Mouse (Mus musculus): ENCODE results near the gene Filip1l. TPM values are rescaled to one million over a fixed set of nuclear protein-coding genes. Genes with fewer than 3 reads are reported as not detected.

Gene Filip1l
- total RNA-seq, 2 experiments from 2014 or later, result 3.2 to 4.6 TPM

GRCm38 (mm10) chr16:57353166-57353721 lies 351 bp downstream of the Filip1l start:
- no peak for DNase-seq (ENCODE audit: low spot score in 2 of 2)

GRCm38 (mm10) chr16:57353932-57354331 lies 1.0 kb downstream of the Filip1l start:
- DNase-seq (ENCODE audit: low spot score in 2 of 2), result no peak

- DNase-seq (ENCODE audit: low spot score in 2 of 2), result no peak
These were observed 3.6 kb downstream of the Filip1l start for GRCm38 (mm10) chr16:57356454-57356853.

GRCm38 (mm10) chr16:57357011-57357410 lies 4.1 kb downstream of the Filip1l start:
- no peak for DNase-seq (ENCODE audit: low spot score in 2 of 2)

- DNase-seq (ENCODE audit: low spot score in 2 of 2), result peak in 1 of 2 experiments; percentile 24
These were observed 6.4 kb downstream of the Filip1l start for GRCm38 (mm10) chr16:57359251-57359650.

- no peak for DNase-seq (ENCODE audit: low spot score in 2 of 2)
These were observed 7.9 kb downstream of the Filip1l start for GRCm38 (mm10) chr16:57360785-57361184.

GRCm38 (mm10) chr16:57362679-57363401 lies 9.9 kb downstream of the Filip1l start:
- peak; percentile 27 to 59 for DNase-seq (ENCODE audit: low spot score in 2 of 2)

GRCm38 (mm10) chr16:57364498-57364897 lies 11.6 kb downstream of the Filip1l start:
- DNase-seq (ENCODE audit: low spot score in 2 of 2), result no peak

- no peak for DNase-seq (ENCODE audit: low spot score in 2 of 2)
These were observed 13.2 kb downstream of the Filip1l start for GRCm38 (mm10) chr16:57366141-57366540.

GRCm38 (mm10) chr16:57366941-57367694 lies 14.2 kb downstream of the Filip1l start:
- no peak for DNase-seq (ENCODE audit: low spot score in 2 of 2)

- no peak for DNase-seq (ENCODE audit: low spot score in 2 of 2)
These were observed 17.1 kb downstream of the Filip1l start for GRCm38 (mm10) chr16:57369846-57370496.

- no peak for DNase-seq (ENCODE audit: low spot score in 2 of 2)
These were observed 19.3 kb downstream of the Filip1l start for GRCm38 (mm10) chr16:57372156-57372555.

GRCm38 (mm10) chr16:57375248-57375837 lies 22.4 kb downstream of the Filip1l start:
- no peak for DNase-seq (ENCODE audit: low spot score in 2 of 2)

GRCm38 (mm10) chr16:57378631-57379330 lies 25.9 kb downstream of the Filip1l start:
- DNase-seq (ENCODE audit: low spot score in 2 of 2), result no peak

- DNase-seq (ENCODE audit: low spot score in 2 of 2), result no peak
These were observed 30.5 kb downstream of the Filip1l start for GRCm38 (mm10) chr16:57383266-57383971.

GRCm38 (mm10) chr16:57384274-57384673 lies 31.4 kb downstream of the Filip1l start:
- no peak for DNase-seq (ENCODE audit: low spot score in 2 of 2)

- peak; percentile 72 to 87 for DNase-seq (ENCODE audit: low spot score in 2 of 2)
These were observed 36.8 kb downstream of the Filip1l start for GRCm38 (mm10) chr16:57389566-57390251.

GRCm38 (mm10) chr16:57391171-57391570 lies 38.3 kb downstream of the Filip1l start:
- peak in 1 of 2 experiments; percentile 99 for DNase-seq (ENCODE audit: low spot score in 2 of 2)

GRCm38 (mm10) chr16:57392461-57392860 lies 39.6 kb downstream of the Filip1l start:
- no peak for DNase-seq (ENCODE audit: low spot score in 2 of 2)
